Mouse (Mus musculus): ENCODE results near the gene Ank2. TPM values are rescaled to one million over a fixed set of nuclear protein-coding genes. Genes with fewer than 3 reads are reported as not detected.
A peak's percentile ranks its signal among the peaks of the same experiment; 100 is the strongest.

Ank2 gene
- polyA plus RNA-seq, 1 experiment from 2014 or later, result 169 TPM

GRCm38 (mm10) chr3:127453254-127453653 lies 45.9 kb downstream of the Ank2 start:
- H3K4me1 ChIP-seq (ENCODE audit: control insufficient read depth, insufficient read depth, low read depth, low read length), result no peaks in the 10 kb centered on the region
- H3K27me3 ChIP-seq (replicated peaks; ENCODE audit: control insufficient read depth, insufficient read depth, low read length), result no peaks in the 10 kb centered on the region
- no peak overlapping the region for H3K27ac ChIP-seq (ENCODE audit: low read depth, low read length)
- no peak overlapping the region for H3K4me3 ChIP-seq (ENCODE audit: low read length)
- no peaks in the 10 kb centered on the region for H3K9me3 ChIP-seq (ENCODE audit: control insufficient read depth, low read length)
- H3K4me2 ChIP-seq (ENCODE audit: low read length), result no peak overlapping the region
- no peaks in the 10 kb centered on the region for H3K36me3 ChIP-seq (ENCODE audit: control insufficient read depth, insufficient read depth, low read length)
- H3K9ac ChIP-seq (ENCODE audit: low read depth, low read length), result no peak overlapping the region
- ATAC-seq, result no peak
- WGBS, result 80% methylated on average over 6 of the region's 6 CpGs

- WGBS, result 63% methylated on average over 13 of the region's 13 CpGs
- ATAC-seq, result no peak
- H3K4me1 ChIP-seq (ENCODE audit: control insufficient read depth, insufficient read depth, low read depth, low read length), result no peaks in the 10 kb centered on the region
- H3K4me3 ChIP-seq (ENCODE audit: low read length), result no peak overlapping the region
- H3K27ac ChIP-seq (ENCODE audit: low read depth, low read length), result no peak overlapping the region
- H3K36me3 ChIP-seq (ENCODE audit: control insufficient read depth, insufficient read depth, low read length), result no peaks in the 10 kb centered on the region
- H3K9me3 ChIP-seq (ENCODE audit: control insufficient read depth, low read length), result no peaks in the 10 kb centered on the region
- H3K4me2 ChIP-seq (ENCODE audit: low read length), result no peak overlapping the region
- H3K27me3 ChIP-seq (replicated peaks; ENCODE audit: control insufficient read depth, insufficient read depth, low read length), result no peaks in the 10 kb centered on the region
- no peak overlapping the region for H3K9ac ChIP-seq (ENCODE audit: low read depth, low read length)
Measured at GRCm38 (mm10) chr3:127452233-127452632, 46.9 kb downstream of the Ank2 start.

- no peaks in the 10 kb centered on the region for H3K27me3 ChIP-seq (replicated peaks; ENCODE audit: control insufficient read depth, insufficient read depth, low read length)
- ATAC-seq, result no peak
- no peak overlapping the region for H3K27ac ChIP-seq (ENCODE audit: low read depth, low read length)
- no peaks in the 10 kb centered on the region for H3K36me3 ChIP-seq (ENCODE audit: control insufficient read depth, insufficient read depth, low read length)
- WGBS, result 83% methylated on average over 9 of the region's 9 CpGs
- H3K4me2 ChIP-seq (ENCODE audit: low read length), result no peak overlapping the region
- H3K4me1 ChIP-seq (ENCODE audit: control insufficient read depth, insufficient read depth, low read depth, low read length), result no peaks in the 10 kb centered on the region
- no peaks in the 10 kb centered on the region for H3K9me3 ChIP-seq (ENCODE audit: control insufficient read depth, low read length)
- H3K4me3 ChIP-seq (ENCODE audit: low read length), result no peak overlapping the region
- no peak overlapping the region for H3K9ac ChIP-seq (ENCODE audit: low read depth, low read length)
Measured at GRCm38 (mm10) chr3:127451741-127452140, 47.4 kb downstream of the Ank2 start.

GRCm38 (mm10) chr3:127451070-127451469 lies 48.1 kb downstream of the Ank2 start:
- Histone ChIP-seq H3K27ac (ENCODE audit: low read depth, low read length) (no peak overlapping the region), H3K4me1 (ENCODE audit: control insufficient read depth, insufficient read depth, low read depth, low read length) (no peaks in the 10 kb centered on the region), H3K9ac (ENCODE audit: low read depth, low read length) (no peak overlapping the region), H3K36me3 (ENCODE audit: control insufficient read depth, insufficient read depth, low read length) (no peaks in the 10 kb centered on the region), H3K27me3 (replicated peaks; ENCODE audit: control insufficient read depth, insufficient read depth, low read length) (no peaks in the 10 kb centered on the region), H3K9me3 (ENCODE audit: control insufficient read depth, low read length) (no peaks in the 10 kb centered on the region), H3K4me2 (ENCODE audit: low read length) (no peak overlapping the region), H3K4me3 (ENCODE audit: low read length) (no peak overlapping the region)
- 16% methylated on average over 3 of the region's 3 CpGs for WGBS
- ATAC-seq, result no peak

GRCm38 (mm10) chr3:127446173-127446572 lies 53.0 kb downstream of the Ank2 start:
- Histone ChIP-seq H3K9me3 (ENCODE audit: control insufficient read depth, low read length) (no peaks in the 10 kb centered on the region), H3K9ac (ENCODE audit: low read depth, low read length) (no peak overlapping the region), H3K4me3 (ENCODE audit: low read length) (no peak overlapping the region), H3K27me3 (replicated peaks; ENCODE audit: control insufficient read depth, insufficient read depth, low read length) (no peaks in the 10 kb centered on the region), H3K27ac (ENCODE audit: low read depth, low read length) (no peak overlapping the region), H3K36me3 (ENCODE audit: control insufficient read depth, insufficient read depth, low read length) (no peaks in the 10 kb centered on the region), H3K4me1 (ENCODE audit: control insufficient read depth, insufficient read depth, low read depth, low read length) (no peaks in the 10 kb centered on the region), H3K4me2 (ENCODE audit: low read length) (no peak overlapping the region)
- WGBS, result 44% methylated on average over 5 of the region's 5 CpGs
- ATAC-seq, result peak; percentile 90

- Histone ChIP-seq H3K27me3 (replicated peaks; ENCODE audit: control insufficient read depth, insufficient read depth, low read length) (no peaks in the 10 kb centered on the region), H3K4me3 (ENCODE audit: low read length) (no peak overlapping the region), H3K9me3 (ENCODE audit: control insufficient read depth, low read length) (no peaks in the 10 kb centered on the region), H3K27ac (ENCODE audit: low read depth, low read length) (no peak overlapping the region), H3K4me2 (ENCODE audit: low read length) (no peak overlapping the region), H3K9ac (ENCODE audit: low read depth, low read length) (no peak overlapping the region), H3K4me1 (ENCODE audit: control insufficient read depth, insufficient read depth, low read depth, low read length) (no peaks in the 10 kb centered on the region), H3K36me3 (ENCODE audit: control insufficient read depth, insufficient read depth, low read length) (no peaks in the 10 kb centered on the region)
- peak; percentile 71 for ATAC-seq
- WGBS, result 35% methylated on average over 3 of the region's 3 CpGs
Measured at GRCm38 (mm10) chr3:127433291-127433690, 65.9 kb downstream of the Ank2 start.

GRCm38 (mm10) chr3:127429866-127430265 lies 69.3 kb downstream of the Ank2 start:
- no peaks in the 10 kb centered on the region for H3K4me1 ChIP-seq (ENCODE audit: control insufficient read depth, insufficient read depth, low read depth, low read length)
- ATAC-seq, result no peak
- no peaks in the 10 kb centered on the region for H3K9me3 ChIP-seq (ENCODE audit: control insufficient read depth, low read length)
- no peak overlapping the region for H3K9ac ChIP-seq (ENCODE audit: low read depth, low read length)
- no peaks in the 10 kb centered on the region for H3K27me3 ChIP-seq (replicated peaks; ENCODE audit: control insufficient read depth, insufficient read depth, low read length)
- no peak overlapping the region for H3K4me3 ChIP-seq (ENCODE audit: low read length)
- no peaks in the 10 kb centered on the region for H3K36me3 ChIP-seq (ENCODE audit: control insufficient read depth, insufficient read depth, low read length)
- WGBS, result 55% methylated on average over 13 of the region's 13 CpGs
- no peak overlapping the region for H3K4me2 ChIP-seq (ENCODE audit: low read length)
- no peak overlapping the region for H3K27ac ChIP-seq (ENCODE audit: low read depth, low read length)

- no peaks in the 10 kb centered on the region for H3K9me3 ChIP-seq (ENCODE audit: control insufficient read depth, low read length)
- H3K36me3 ChIP-seq (ENCODE audit: control insufficient read depth, insufficient read depth, low read length), result no peaks in the 10 kb centered on the region
- no peak overlapping the region for H3K27ac ChIP-seq (ENCODE audit: low read depth, low read length)
- H3K27me3 ChIP-seq (replicated peaks; ENCODE audit: control insufficient read depth, insufficient read depth, low read length), result no peaks in the 10 kb centered on the region
- no peak overlapping the region for H3K9ac ChIP-seq (ENCODE audit: low read depth, low read length)
- no peak overlapping the region for H3K4me2 ChIP-seq (ENCODE audit: low read length)
- 94% methylated on average over 3 of the region's 3 CpGs for WGBS
- H3K4me1 ChIP-seq (ENCODE audit: control insufficient read depth, insufficient read depth, low read depth, low read length), result no peaks in the 10 kb centered on the region
- no peak for ATAC-seq
- no peak overlapping the region for H3K4me3 ChIP-seq (ENCODE audit: low read length)
Measured at GRCm38 (mm10) chr3:127428527-127428926, 70.6 kb downstream of the Ank2 start.

GRCm38 (mm10) chr3:127416950-127417349 lies 82.2 kb downstream of the Ank2 start:
- Histone ChIP-seq H3K4me2 (ENCODE audit: low read length) (no peak overlapping the region), H3K9ac (ENCODE audit: low read depth, low read length) (no peak overlapping the region), H3K27ac (ENCODE audit: low read depth, low read length) (no peak overlapping the region), H3K4me1 (ENCODE audit: control insufficient read depth, insufficient read depth, low read depth, low read length) (0 out of 2 replicates have a peak, but pooled peaks cover 4% of the 10 kb centered on the region), H3K4me3 (ENCODE audit: low read length) (no peak overlapping the region), H3K27me3 (replicated peaks; ENCODE audit: control insufficient read depth, insufficient read depth, low read length) (no peaks in the 10 kb centered on the region), H3K9me3 (ENCODE audit: control insufficient read depth, low read length) (no peaks in the 10 kb centered on the region), H3K36me3 (ENCODE audit: control insufficient read depth, insufficient read depth, low read length) (no peaks in the 10 kb centered on the region)
- ATAC-seq, result no peak
- 80% methylated on average over 4 of the region's 4 CpGs for WGBS

GRCm38 (mm10) chr3:127414438-127414837 lies 84.7 kb downstream of the Ank2 start:
- WGBS, result 45% methylated on average over 1 of the region's 1 CpGs
- no peak for ATAC-seq
- no peaks in the 10 kb centered on the region for H3K27me3 ChIP-seq (replicated peaks; ENCODE audit: control insufficient read depth, insufficient read depth, low read length)
- H3K36me3 ChIP-seq (ENCODE audit: control insufficient read depth, insufficient read depth, low read length), result no peaks in the 10 kb centered on the region
- no peaks in the 10 kb centered on the region for H3K9me3 ChIP-seq (ENCODE audit: control insufficient read depth, low read length)
- H3K4me1 ChIP-seq (ENCODE audit: control insufficient read depth, insufficient read depth, low read depth, low read length), result no peaks in the 10 kb centered on the region; the same call in 1 of the 2 replicates
- no peak overlapping the region for H3K4me3 ChIP-seq (ENCODE audit: low read length)
- no peak overlapping the region for H3K27ac ChIP-seq (ENCODE audit: low read depth, low read length)
- H3K9ac ChIP-seq (ENCODE audit: low read depth, low read length), result no peak overlapping the region
- H3K4me2 ChIP-seq (ENCODE audit: low read length), result no peak overlapping the region

Measured in hindbrain, embryonic 16.5 days (tissue).